Mouse (Mus musculus) adrenal gland, postnatal 10 days (tissue): Measurements from ENCODE around the gene Pold4. TPM values are rescaled to one million over a fixed set of nuclear protein-coding genes. Genes with fewer than 3 reads are reported as not detected.

Experiments used
- DNase-seq: peaks from one replicate; pipeline ENCODE4 v3.0.0; 2021; ENCODE audit warnings: mixed read lengths
- microRNA-seq: library from miRNA; unstranded; fragments of <30 nt; microRNA quantifications from one replicate; pipeline ENCODE4 v1.2.0, GENCODE M21; 2021
- total RNA-seq, 2 experiments: library from RNA; stranded (reverse); gene quantifications; 2 replicates each; pipeline ENCODE4 v1.2.3; 2021

Gene Pold4
- total RNA-seq, 2 experiments from 2014 or later = 34.7 to 35.6 TPM

- peak; percentile 85 for DNase-seq
These were observed 37.1 kb downstream of the Pold4 start, which contains the start of gene Ssh3 for GRCm38 (mm10) chr19:4268566-4269361. Gene Ssh3 (minus strand): TSS chr19:4269180.

- DNase-seq = peak; percentile 54
These were observed 38.5 kb downstream of the Pold4 start for GRCm38 (mm10) chr19:4270187-4270586.

- no peak for DNase-seq
These were observed 39.3 kb downstream of the Pold4 start for GRCm38 (mm10) chr19:4270972-4271371.

- no peak for DNase-seq
These were observed 47.8 kb downstream of the Pold4 start for GRCm38 (mm10) chr19:4279487-4279886.

- no peak for DNase-seq
These were observed 48.7 kb downstream of the Pold4 start for GRCm38 (mm10) chr19:4280425-4280824.

GRCm38 (mm10) chr19:4282898-4283553 is 51.3 kb downstream of the Pold4 start, which contains the start of gene Ankrd13d:
Gene Ankrd13d (minus strand): TSS chr19:4283137.
- peak; percentile 88 for DNase-seq

Small RNA genes lying within 50 kb of the gene (microRNA-seq; reads per million reads assigned to microRNA genes)
- gene Gm26115 = not detected
- gene Mir6985 = not detected

Other genes starting within 250 kb of the Pold4 start
- 10 to 100 TPM; 32.0 to 33.3 TPM for gene Acy3, start 245.3 kb upstream of the Pold4 start, total RNA-seq
- gene Tbx10, start 239.1 kb upstream of the Pold4 start, total RNA-seq = not detected
- 10 to 100 TPM; 39.4 to 40.5 TPM for gene Nudt8, start 231.3 kb upstream of the Pold4 start, total RNA-seq
- 1 to 10 TPM in 1 of 2 experiments, under 1 TPM in 1; 0.72 to 1.9 TPM for gene Gm49405, start 231.3 kb upstream of the Pold4 start, total RNA-seq
- gene Doc2g, start 228.6 kb upstream of the Pold4 start, total RNA-seq = 1 to 10 TPM; 1.3 to 3.0 TPM
- 100 to 1,000 TPM; 683 to 759 TPM for gene Ndufv1, start 219.1 kb upstream of the Pold4 start, total RNA-seq
- 100 to 1,000 TPM; 270 to 316 TPM for gene Gstp1, start 193.9 kb upstream of the Pold4 start, total RNA-seq
- gene Gstp2, start 185.9 kb upstream of the Pold4 start, total RNA-seq = 10 to 100 TPM; 34.9 to 50.2 TPM
- gene Gstp3, start 172.3 kb upstream of the Pold4 start, total RNA-seq = 10 to 100 TPM; 42.6 to 90.1 TPM
- gene Cabp2, start 150.3 kb upstream of the Pold4 start, total RNA-seq = under 1 TPM in 1 of 2 experiments, not detected in 1; 0.63 TPM
- gene Cdk2ap2, start 134.7 kb upstream of the Pold4 start, total RNA-seq = 10 to 100 TPM; 56.3 to 64.1 TPM
- gene Pitpnm1, start 131.9 kb upstream of the Pold4 start, total RNA-seq = 10 to 100 TPM; 59.7 to 75.1 TPM
- gene Aip, start 106.0 kb upstream of the Pold4 start, total RNA-seq = 10 to 100 TPM; 71.5 to 73.4 TPM
- not detected for gene Gpr152, start 92.1 kb upstream of the Pold4 start, total RNA-seq
- gene Cabp4, start 87.9 kb upstream of the Pold4 start, total RNA-seq = 1 to 10 TPM in 1 of 2 experiments, under 1 TPM in 1; 0.69 to 1.9 TPM
- gene Coro1b, start 83.3 kb upstream of the Pold4 start, total RNA-seq = 100 to 1,000 TPM; 185 to 193 TPM
- gene Ptprcap, start 78.3 kb upstream of the Pold4 start, total RNA-seq = 10 to 100 TPM; 11.5 to 14.0 TPM
- 10 to 100 TPM; 26.5 to 38.2 TPM for gene Rps6kb2, start 68.5 kb upstream of the Pold4 start, total RNA-seq
- 1 to 10 TPM; 4.8 to 8.8 TPM for gene Carns1, start 56.4 kb upstream of the Pold4 start, total RNA-seq
- 1 to 10 TPM; 4.2 to 6.6 TPM for gene Tbc1d10c, start 40.6 kb upstream of the Pold4 start, total RNA-seq
- 100 to 1,000 TPM; 411 to 414 TPM for gene Ppp1ca, start 39.8 kb upstream of the Pold4 start, total RNA-seq
- gene Rad9a, start 30.2 kb upstream of the Pold4 start, total RNA-seq = 10 to 100 TPM in 1 of 2 experiments, 1 to 10 TPM in 1; 7.4 to 10.8 TPM
- 1 to 10 TPM; 8.3 to 9.8 TPM for gene Clcf1, start 17.7 kb upstream of the Pold4 start, total RNA-seq
- gene AC109138.7, start 17.5 kb upstream of the Pold4 start, total RNA-seq = not detected
- 10 to 100 TPM; 16.8 to 21.9 TPM for gene Ssh3, start 37.3 kb downstream of the Pold4 start, total RNA-seq
- 1 to 10 TPM; 3.5 to 8.5 TPM for gene Ankrd13d, start 51.2 kb downstream of the Pold4 start, total RNA-seq
- gene Grk2, start 74.3 kb downstream of the Pold4 start, total RNA-seq = 10 to 100 TPM; 46.3 to 54.8 TPM
- gene Kdm2a, start 166.4 kb downstream of the Pold4 start, total RNA-seq = 10 to 100 TPM; 67.7 to 84.7 TPM
- 10 to 100 TPM; 13.7 to 15.4 TPM for gene Rhod, start 207.5 kb downstream of the Pold4 start, total RNA-seq
- gene Syt12, start 245.5 kb downstream of the Pold4 start, total RNA-seq = 10 to 100 TPM; 18.8 to 22.7 TPM